Mouse (Mus musculus) forebrain, embryonic 16.5 days (tissue): ENCODE data around the gene Adtrp. TPM values are rescaled to one million over a fixed set of nuclear protein-coding genes. Genes with fewer than 3 reads are reported as not detected.

Experiments
- ATAC-seq: fragments of 200-750 bp; cut with Nextera tagmentation; 2 replicates; pipeline ENCODE4 v1.8.0; 2017; ENCODE audit warnings: mild to moderate bottlenecking, moderate library complexity
- H3K27ac ChIP-seq: fragments of 300-500 bp; sonication (generic); 2 replicates; pipeline ENCODE4 v1.5.1; 2014; ENCODE audit warnings: low read length, control low read depth
- H3K27me3 ChIP-seq: fragments of 300-500 bp; sonication (generic); replicated peaks from 2 replicates; pipeline ENCODE4 v1.6.1; 2014; ENCODE audit warnings: low read length; ENCODE audit not compliant: control insufficient read depth, insufficient read depth
- H3K36me3 ChIP-seq: fragments of 300-500 bp; sonication (generic); 2 replicates; pipeline ENCODE4 v1.6.1; 2014; ENCODE audit not compliant: control insufficient read depth, insufficient read depth
- H3K4me1 ChIP-seq: fragments of 300-500 bp; sonication (generic); replicated peaks from 2 replicates; pipeline ENCODE4 v1.6.1; 2014; ENCODE audit warnings: low read length; ENCODE audit not compliant: control insufficient read depth, insufficient read depth
- H3K4me2 ChIP-seq: fragments of 300-500 bp; sonication (generic); 2 replicates; pipeline ENCODE4 v1.6.1; 2014; ENCODE audit warnings: mild to moderate bottlenecking, low read length, control low read depth
- H3K4me3 ChIP-seq: fragments of 300-500 bp; sonication (generic); replicated peaks from 2 replicates; pipeline ENCODE4 v1.5.1; 2014; ENCODE audit warnings: mild to moderate bottlenecking, low read length, control low read depth
- H3K9ac ChIP-seq: fragments of 300-500 bp; sonication (generic); replicated peaks from 2 replicates; pipeline ENCODE4 v1.6.1; 2014; ENCODE audit warnings: low read depth, low read length, control low read depth
- H3K9me3 ChIP-seq: fragments of 300-500 bp; sonication (generic); 2 replicates; pipeline ENCODE4 v1.6.1; 2016; ENCODE audit warnings: low read length; ENCODE audit not compliant: control insufficient read depth
- WGBS: fragments of 180-500 bp; shearing (Covaris S2); extraction: QIAGEN DNeasy Blood & Tissue Kit; methylation state at CpG from one replicate; pipeline ENCODE4 v1.1.7; 2014; 5-methylcytosine and 5-hydroxymethylcytosine counted together
- polyA plus RNA-seq: library from polyadenylated mRNA; unstranded; fragments of >200 nt; fragmentation: Nextera tagmentation; extraction: Ambion mirVana; gene quantifications from 2 replicates; pipeline ENCODE4 v1.2.1, GENCODE M21; 2015

Adtrp gene
- not detected in 2 replicates for polyA plus RNA-seq

DNA sequence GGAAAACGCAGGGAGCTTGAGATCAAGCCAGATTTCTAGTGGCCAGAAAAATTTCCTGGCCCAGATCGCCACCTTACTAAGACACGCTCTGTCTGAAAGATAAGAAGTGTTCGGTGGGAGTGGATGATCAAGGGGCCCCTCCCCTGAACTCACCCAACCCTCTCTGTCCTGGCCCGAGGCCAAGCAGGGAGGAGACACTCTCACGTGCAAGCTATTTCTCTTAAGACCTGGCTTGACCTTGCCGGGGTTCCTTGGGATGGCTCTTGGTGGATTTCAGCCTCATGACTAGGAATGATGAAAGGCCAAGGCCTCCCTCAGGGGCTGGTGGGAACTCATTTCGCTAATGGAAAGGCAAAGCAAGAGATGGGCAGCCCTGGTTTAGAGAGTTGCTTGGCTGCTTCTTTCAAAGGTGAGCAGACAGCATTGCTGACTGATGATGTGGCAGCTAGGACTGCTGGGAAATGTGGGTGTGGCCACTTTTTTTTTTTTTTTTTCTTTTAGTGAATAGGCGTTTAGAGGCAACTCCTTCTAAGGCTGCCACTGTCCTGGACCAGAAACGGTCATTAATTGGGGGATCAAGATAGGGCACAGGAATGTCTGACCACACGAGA is at the start of gene Adtrp:
Gene Adtrp, minus strand, starts transcription at position 169 of the 611 bp plus-strand sequence.
- Histone ChIP-seq H3K36me3 (no peaks in the 10 kb centered on the region), H3K4me2 (no peak within 1 kb of the TSS), H3K27ac (no peak within 1 kb of the TSS), H3K9me3 (no peaks in the 10 kb centered on the region), H3K9ac (no peak within 1 kb of the TSS), H3K4me1 (peaks cover 7% of the 10 kb centered on the region), H3K27me3 (no peaks in the 10 kb centered on the region), H3K4me3 (no peak within 1 kb of the TSS)
- no peak for ATAC-seq
- WGBS, result 82% methylated on average over 11 of the region's 11 CpGs

DNA sequence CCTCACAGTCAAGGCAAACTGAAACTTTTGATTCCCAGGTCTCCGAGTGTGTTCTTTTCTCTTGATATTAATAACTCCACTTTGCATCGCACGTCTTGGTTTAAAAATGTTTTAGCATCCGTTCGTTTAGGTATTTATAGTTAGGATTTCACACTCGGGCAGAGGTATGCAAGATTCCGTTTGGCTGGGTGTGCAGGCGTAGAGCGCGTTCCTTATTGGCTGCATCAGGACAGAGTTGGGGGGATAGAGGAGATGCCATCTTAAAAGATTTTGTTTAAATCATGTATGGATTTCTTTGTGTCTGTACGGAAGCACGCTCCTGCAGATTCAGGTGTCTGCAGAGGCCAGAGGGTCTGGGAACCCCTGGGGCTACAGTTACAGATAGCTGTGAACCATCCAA is 44.5 kb upstream of the Adtrp start:
- no peak overlapping the region for H3K9ac ChIP-seq
- no peak overlapping the region for H3K4me3 ChIP-seq
- no peak overlapping the region for H3K27ac ChIP-seq
- WGBS, result 94% methylated on average over 12 of the region's 12 CpGs
- H3K27me3 ChIP-seq, result no peaks in the 10 kb centered on the region
- H3K4me2 ChIP-seq, result no peak overlapping the region
- H3K36me3 ChIP-seq, result no peaks in the 10 kb centered on the region
- H3K9me3 ChIP-seq, result no peaks in the 10 kb centered on the region
- ATAC-seq, result no peak
- H3K4me1 ChIP-seq, result no peaks in the 10 kb centered on the region

DNA sequence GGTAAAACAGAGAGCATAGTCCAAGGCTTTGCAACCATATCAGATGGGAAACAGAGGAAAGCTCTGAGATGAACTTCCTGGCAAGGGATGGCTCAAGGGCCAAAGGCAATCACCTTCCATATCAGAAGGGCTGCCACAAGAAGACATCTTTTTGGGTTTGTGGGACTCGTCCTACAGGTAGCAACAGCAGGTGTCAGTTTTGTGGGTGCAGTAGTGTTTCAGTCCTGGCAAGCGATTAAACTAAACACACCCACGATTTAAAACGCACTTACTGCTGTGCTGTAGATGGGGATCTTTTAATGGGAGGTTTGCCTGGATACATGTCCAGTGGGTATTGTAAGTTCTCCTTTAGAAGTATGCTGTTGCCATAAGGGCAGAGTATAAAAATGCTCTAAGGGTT is 43.1 kb upstream of the Adtrp start:
- 84% methylated on average over 4 of the region's 4 CpGs for WGBS
- Histone ChIP-seq H3K4me1 (no peaks in the 10 kb centered on the region), H3K36me3 (no peaks in the 10 kb centered on the region), H3K9me3 (no peaks in the 10 kb centered on the region), H3K4me2 (no peak overlapping the region), H3K27me3 (no peaks in the 10 kb centered on the region), H3K27ac (no peak overlapping the region), H3K4me3 (no peak overlapping the region), H3K9ac (no peak overlapping the region)
- ATAC-seq, result no peak

DNA sequence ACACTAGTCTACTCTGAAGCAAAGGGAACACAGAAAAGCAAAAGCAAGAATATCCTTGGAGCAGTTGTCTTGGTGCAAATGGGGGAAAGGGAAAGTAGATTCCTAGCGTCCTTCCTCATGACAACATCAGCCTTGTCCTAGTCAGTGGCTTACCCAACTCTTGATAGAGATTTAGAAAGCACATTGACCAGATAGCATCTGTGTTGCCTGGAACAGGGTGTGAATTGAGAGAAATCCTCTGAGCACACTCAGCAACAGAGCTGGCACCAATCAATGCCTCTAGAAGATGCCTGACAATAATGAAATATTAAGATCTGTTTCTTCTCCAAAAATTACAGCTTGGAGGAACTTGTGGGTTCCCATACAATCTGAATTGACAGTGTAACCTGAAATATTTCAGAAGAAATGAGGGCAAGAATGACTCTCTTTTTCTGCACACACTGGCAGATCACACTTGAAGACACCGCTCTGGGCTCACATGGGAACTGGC is 42.7 kb upstream of the Adtrp start:
- ATAC-seq, result no peak
- no peaks in the 10 kb centered on the region for H3K36me3 ChIP-seq
- H3K4me3 ChIP-seq, result no peak overlapping the region
- WGBS, result 97% methylated on average over 2 of the region's 2 CpGs
- no peaks in the 10 kb centered on the region for H3K27me3 ChIP-seq
- H3K4me1 ChIP-seq, result no peaks in the 10 kb centered on the region
- H3K9ac ChIP-seq, result no peak overlapping the region
- H3K4me2 ChIP-seq, result no peak overlapping the region
- no peaks in the 10 kb centered on the region for H3K9me3 ChIP-seq
- H3K27ac ChIP-seq, result no peak overlapping the region

DNA sequence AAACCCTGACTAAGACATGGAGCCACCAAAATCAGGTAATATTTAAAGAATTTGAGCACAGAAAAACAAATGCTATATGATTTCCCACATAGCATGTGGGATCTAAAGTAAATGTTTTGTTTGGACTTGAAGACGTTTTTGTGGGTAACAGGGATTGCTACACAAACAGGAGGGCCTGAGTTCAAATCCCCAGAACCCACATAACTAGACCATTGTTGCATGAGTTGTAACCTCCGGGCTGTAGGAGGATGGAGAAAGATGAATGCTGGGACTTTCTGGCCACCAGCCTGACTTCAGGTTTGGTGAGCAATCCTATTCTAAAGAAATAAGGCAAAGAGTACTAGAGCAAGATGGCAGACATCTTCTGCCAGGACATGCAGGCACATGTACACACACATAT is 41.2 kb upstream of the Adtrp start:
- no peak overlapping the region for H3K27ac ChIP-seq
- no peak overlapping the region for H3K4me3 ChIP-seq
- no peaks in the 10 kb centered on the region for H3K4me1 ChIP-seq
- H3K9me3 ChIP-seq, result no peaks in the 10 kb centered on the region
- no peak for ATAC-seq
- no peak overlapping the region for H3K4me2 ChIP-seq
- no peaks in the 10 kb centered on the region for H3K27me3 ChIP-seq
- WGBS, result 91% methylated on average over 2 of the region's 2 CpGs
- no peak overlapping the region for H3K9ac ChIP-seq
- no peaks in the 10 kb centered on the region for H3K36me3 ChIP-seq

DNA sequence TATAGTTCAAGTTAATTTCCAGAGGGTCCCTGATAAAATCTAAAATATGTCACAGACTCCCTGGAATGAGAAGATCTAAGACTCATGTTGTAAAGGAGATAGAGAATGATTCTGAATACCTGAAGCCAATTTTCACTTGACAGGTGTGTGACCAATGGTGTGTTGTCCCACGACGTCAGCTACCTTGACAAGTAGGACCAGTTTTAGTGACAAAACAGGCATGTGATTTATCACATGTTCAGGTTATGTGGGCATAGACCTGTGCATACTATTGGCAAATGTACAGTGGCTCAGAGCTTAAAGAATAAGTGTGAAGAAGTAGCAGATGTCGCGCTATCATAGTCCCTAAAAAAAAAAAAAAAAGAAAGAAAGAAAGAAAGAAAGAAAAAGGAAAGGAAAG is 38.6 kb upstream of the Adtrp start:
- Histone ChIP-seq H3K27ac (no peak overlapping the region), H3K4me3 (no peak overlapping the region), H3K27me3 (no peaks in the 10 kb centered on the region), H3K4me2 (no peak overlapping the region), H3K9ac (no peak overlapping the region), H3K36me3 (no peaks in the 10 kb centered on the region), H3K9me3 (no peaks in the 10 kb centered on the region), H3K4me1 (no peaks in the 10 kb centered on the region)
- ATAC-seq, result no peak
- 94% methylated on average over 4 of the region's 4 CpGs for WGBS

DNA sequence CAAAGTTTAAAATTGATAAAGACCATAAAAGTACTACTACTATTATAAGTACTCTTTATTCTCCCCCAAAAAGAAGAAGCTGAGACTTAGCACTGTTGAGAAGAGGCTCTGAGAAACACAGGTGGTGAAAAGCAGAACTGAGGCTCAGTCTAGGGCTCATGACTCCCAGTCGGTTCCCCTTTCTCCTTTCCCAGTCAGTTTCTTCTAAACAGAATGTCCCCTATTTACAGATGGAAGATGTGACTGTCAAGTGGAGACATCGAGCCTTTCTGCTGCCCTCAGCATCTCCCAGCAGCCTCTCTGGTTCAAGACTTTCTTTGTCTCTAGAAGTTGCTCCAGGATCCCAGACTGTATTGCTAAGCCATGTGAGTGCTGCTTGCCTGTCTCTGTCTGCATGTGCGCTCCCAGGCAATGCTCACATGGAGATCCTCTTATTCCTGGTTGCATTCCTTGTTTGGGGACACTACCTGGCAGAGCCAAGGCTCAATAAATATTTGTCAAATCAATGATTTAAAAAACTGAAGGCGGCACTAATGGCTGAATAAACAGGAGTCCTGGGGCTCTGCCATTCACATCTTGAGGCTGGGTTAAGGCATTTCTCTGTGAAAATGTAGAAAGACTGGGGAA is 36.3 kb upstream of the Adtrp start:
- no peak for ATAC-seq
- no peaks in the 10 kb centered on the region for H3K36me3 ChIP-seq
- H3K9ac ChIP-seq, result no peak overlapping the region
- no peaks in the 10 kb centered on the region for H3K27me3 ChIP-seq
- H3K27ac ChIP-seq, result no peak overlapping the region
- H3K4me2 ChIP-seq, result no peak overlapping the region
- no peaks in the 10 kb centered on the region for H3K9me3 ChIP-seq
- no peak overlapping the region for H3K4me3 ChIP-seq
- no peaks in the 10 kb centered on the region for H3K4me1 ChIP-seq
- 79% methylated on average over 4 of the region's 4 CpGs for WGBS

DNA sequence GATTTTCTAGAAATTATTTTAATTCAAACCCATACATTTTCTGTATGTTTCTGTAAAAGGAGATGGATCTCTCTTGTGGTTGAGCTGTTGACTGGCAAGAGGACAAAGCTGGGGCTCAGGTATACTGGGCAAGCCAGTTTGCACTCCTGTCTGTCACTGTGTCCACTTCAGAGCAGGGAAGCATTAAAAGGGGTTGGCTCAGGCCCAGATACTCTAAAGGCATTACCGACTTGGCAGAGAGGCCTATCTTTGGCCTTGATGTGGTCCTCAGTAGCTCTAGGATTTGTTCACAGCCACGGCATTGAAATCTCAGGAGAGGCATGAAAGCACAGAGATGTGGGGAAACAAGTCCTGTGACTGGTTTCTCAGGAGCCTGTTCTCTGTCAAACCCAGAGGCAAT is 33.7 kb upstream of the Adtrp start:
- Histone ChIP-seq H3K9me3 (no peaks in the 10 kb centered on the region), H3K27ac (no peak overlapping the region), H3K9ac (no peak overlapping the region), H3K4me3 (no peak overlapping the region), H3K4me2 (no peak overlapping the region), H3K27me3 (no peaks in the 10 kb centered on the region), H3K4me1 (no peaks in the 10 kb centered on the region), H3K36me3 (no peaks in the 10 kb centered on the region)
- WGBS, result 66% methylated on average over 2 of the region's 2 CpGs
- no peak for ATAC-seq

DNA sequence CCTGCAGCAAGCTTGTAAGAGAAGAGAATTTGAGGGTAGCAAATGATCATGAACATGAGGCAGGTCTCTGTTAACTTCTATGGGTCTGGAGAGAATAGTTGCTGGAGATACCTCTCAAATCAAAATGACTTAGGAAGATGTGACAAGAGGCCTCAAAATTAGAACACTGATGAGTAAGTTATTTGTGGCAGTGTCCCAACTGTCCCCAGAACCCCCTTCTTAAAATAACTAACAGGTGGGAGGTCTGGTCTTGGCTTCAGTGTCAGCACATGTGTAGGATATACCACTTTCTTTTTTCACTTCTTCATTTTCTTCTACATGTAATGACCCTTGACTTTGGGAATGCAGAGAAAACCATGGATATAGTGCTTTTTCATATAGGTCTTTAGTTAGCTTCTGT is 33.0 kb upstream of the Adtrp start:
- no peaks in the 10 kb centered on the region for H3K27me3 ChIP-seq
- no peaks in the 10 kb centered on the region for H3K4me1 ChIP-seq
- H3K4me2 ChIP-seq, result no peak overlapping the region
- H3K27ac ChIP-seq, result no peak overlapping the region
- no peaks in the 10 kb centered on the region for H3K9me3 ChIP-seq
- H3K4me3 ChIP-seq, result no peak overlapping the region
- H3K9ac ChIP-seq, result no peak overlapping the region
- ATAC-seq, result no peak
- no peaks in the 10 kb centered on the region for H3K36me3 ChIP-seq
